8 mouse cellular contexts compared by ENCODE assay signal in genomic region chr9:99243190-99243894, GRCm38 (mm10). TPM values are rescaled to one million over a fixed set of nuclear protein-coding genes. Genes with fewer than 3 reads are reported as not detected.
DNase-seq lines count a peak whose midpoint lies in the region; ATAC-seq and TF ChIP-seq lines count a peak whose summit lies in the region.

Cep70 (plus strand) TSS chr9:99243367.

- H3K4me3 ChIP-seq in heart, embryonic 11.5 days (ENCODE audit: low read depth, low read length), result peak within 1 kb of the TSS; percentile 64
- peak within 1 kb of the TSS; percentile 88 for H3K4me3 ChIP-seq in kidney, embryonic 16.5 days (ENCODE audit: low read length)
- H3K4me3 ChIP-seq in liver, adult 2 months (ENCODE audit: insufficient read depth, low read depth, low read length), result peak within 1 kb of the TSS; percentile 67
- H3K4me3 ChIP-seq in myocyte, result peak within 1 kb of the TSS; percentile 78

- no peaks in the 10 kb centered on the region for H3K36me3 ChIP-seq in heart, embryonic 11.5 days (ENCODE audit: control insufficient read depth, insufficient read depth, low read length)
- no peaks in the 10 kb centered on the region for H3K36me3 ChIP-seq in kidney, embryonic 16.5 days (ENCODE audit: insufficient read depth, low read length)
- H3K36me3 ChIP-seq in liver, adult 2 months (ENCODE audit: control insufficient read depth, insufficient read depth, low read length), result no peaks in the 10 kb centered on the region
- no peaks in the 10 kb centered on the region for H3K36me3 ChIP-seq in myocyte (ENCODE audit: control insufficient read depth, insufficient read depth)
- no peaks in the 10 kb centered on the region for H3K36me3 ChIP-seq in splenic B cell, adult 2 months (ENCODE audit: control insufficient read depth, insufficient read depth, low read length, poor library complexity, severe bottlenecking)

- peak within 1 kb of the TSS; percentile 74 for H3K4me2 ChIP-seq in heart, embryonic 11.5 days
- peak within 1 kb of the TSS; percentile 66 for H3K4me2 ChIP-seq in kidney, embryonic 16.5 days (replicated peaks; ENCODE audit: low read depth, low read length)
- H3K4me2 ChIP-seq in myocyte (ENCODE audit: low read depth), result peak within 1 kb of the TSS; percentile 99

- no peaks in the 10 kb centered on the region for H3K9me3 ChIP-seq in heart, embryonic 11.5 days (replicated peaks; ENCODE audit: control insufficient read depth, low read length)
- no peaks in the 10 kb centered on the region for H3K9me3 ChIP-seq in kidney, embryonic 16.5 days (ENCODE audit: low read length)

- no peak for TF ChIP-seq CTCF in liver, adult 2 months (IDR thresholded peaks at IDR 0.05; ENCODE audit: low read depth, low read length)

- peak within 1 kb of the TSS; percentile 74 for H3K27ac ChIP-seq in heart, embryonic 11.5 days (ENCODE audit: low read depth, low read length)
- H3K27ac ChIP-seq in kidney, embryonic 16.5 days (ENCODE audit: low read length), result peak within 1 kb of the TSS; percentile 78
- H3K27ac ChIP-seq in liver, adult 2 months (replicated peaks; ENCODE audit: insufficient read depth, low read depth, low read length), result peak within 1 kb of the TSS; percentile 55

- under 1% methylated on average over 66 of the region's 66 CpGs for WGBS in heart, embryonic 11.5 days (ENCODE audit: insufficient replicate concordance)
- WGBS in kidney, embryonic 16.5 days, result under 1% methylated on average over 66 of the region's 66 CpGs
- under 1% methylated on average over 66 of the region's 66 CpGs for WGBS in liver, adult 2 months

- no peaks in the 10 kb centered on the region for H3K27me3 ChIP-seq in heart, embryonic 11.5 days (ENCODE audit: control insufficient read depth, insufficient read depth, low read length)
- no peaks in the 10 kb centered on the region for H3K27me3 ChIP-seq in kidney, embryonic 16.5 days (ENCODE audit: insufficient read depth, low read length)
- H3K27me3 ChIP-seq in liver, adult 2 months (ENCODE audit: control insufficient read depth, insufficient read depth, low read length), result no peaks in the 10 kb centered on the region
- H3K27me3 ChIP-seq in myocyte (ENCODE audit: control insufficient read depth, insufficient read depth, insufficient read length), result no peaks in the 10 kb centered on the region
- H3K27me3 ChIP-seq in splenic B cell, adult 2 months (ENCODE audit: control insufficient read depth, insufficient read depth, low read length, poor library complexity, severe bottlenecking), result no peaks in the 10 kb centered on the region

- TF ChIP-seq POLR2A in liver, adult 2 months (IDR thresholded peaks at IDR 0.05; ENCODE audit: extremely low read depth, insufficient read depth, low read length), result peak; percentile 28; the same call in 1 of the 2 replicates
- peak; percentile 93 for TF ChIP-seq POLR2A in myocyte (IDR thresholded peaks at IDR 0.05; ENCODE audit: insufficient read length, low read depth)

- peak within 1 kb of the TSS; percentile 56 for H3ac ChIP-seq in myocyte (ENCODE audit: control insufficient read depth, insufficient read length)

- no peaks in the 10 kb centered on the region; the same call in 1 of the 2 replicates for H3K79me2 ChIP-seq in liver, adult 2 months (ENCODE audit: control insufficient read depth, insufficient read depth, low read length)
- no peaks in the 10 kb centered on the region for H3K79me2 ChIP-seq in myocyte (ENCODE audit: control insufficient read depth, insufficient read depth)

- peak; percentile 96 for DNase-seq in B cell, adult 2 months
- peak; percentile 98 for DNase-seq in brain, adult 2 months (ENCODE audit: low read depth, low spot score)
- peak; percentile 81 for DNase-seq in liver, adult 2 months (ENCODE audit: extremely low read depth, low read depth, low spot score)
- DNase-seq in splenic B cell, adult 2 months (ENCODE audit: low read depth, low spot score), result peak; percentile 97

- H3K9ac ChIP-seq in heart, embryonic 11.5 days (ENCODE audit: low read depth, low read length), result peak within 1 kb of the TSS; percentile 82
- H3K9ac ChIP-seq in kidney, embryonic 16.5 days (replicated peaks; ENCODE audit: low read length), result peak within 1 kb of the TSS; percentile 81
- H3K9ac ChIP-seq in liver, adult 2 months (ENCODE audit: low read depth, low read length), result peak within 1 kb of the TSS; percentile 70

- peak; percentile 87 for ATAC-seq in erythroblast, adult 5-6 weeks (replicated peaks; ENCODE audit: low FRiP score, poor library complexity, severe bottlenecking)
- peak; percentile 97 for ATAC-seq in heart, embryonic 11.5 days (replicated peaks; ENCODE audit: insufficient number of reproducible peaks, low FRiP score, low TSS enrichment)
- ATAC-seq in kidney, embryonic 16.5 days (ENCODE audit: low FRiP score, low TSS enrichment), result peak; percentile 97

- H3K4me1 ChIP-seq in heart, embryonic 11.5 days (ENCODE audit: control insufficient read depth, insufficient read depth, low read length), result 0 out of 2 replicates have a peak, but pooled peaks cover 3% of the 10 kb centered on the region
- peaks cover 7% of the 10 kb centered on the region for H3K4me1 ChIP-seq in kidney, embryonic 16.5 days (ENCODE audit: insufficient read depth, low read length)
- peaks cover 2% of the 10 kb centered on the region; the same call in 1 of the 2 replicates for H3K4me1 ChIP-seq in liver, adult 2 months (ENCODE audit: control insufficient read depth, insufficient read depth, low read length)

TF ChIP-seq in myocyte, 11 proteins besides CTCF, POLR2A, EP300 and RAD21:
- TF ChIP-seq POLR2AphosphoS2 (IDR thresholded peaks at IDR 0.05; ENCODE audit: insufficient read length, low read depth) (peak; percentile 87), CEBPB (IDR thresholded peaks at IDR 0.05; ENCODE audit: insufficient read depth, poor library complexity, severe bottlenecking) (no peak), SRF (IDR thresholded peaks at IDR 0.05; ENCODE audit: control insufficient read depth, insufficient read length, low read depth) (peak; percentile 39), REST (IDR thresholded peaks at IDR 0.05; ENCODE audit: insufficient read depth, insufficient read length) (no peak), MYOG (IDR thresholded peaks at IDR 0.05; ENCODE audit: control insufficient read depth in 1 of 3, insufficient read depth in 1 of 3, insufficient read length in 2 of 3, low read depth in 2 of 3) (peak in 2 of 3 experiments; percentile 65 to 81), E2F4 (IDR thresholded peaks at IDR 0.05; ENCODE audit: insufficient read depth) (peak; percentile 6), TCF3 (IDR thresholded peaks at IDR 0.05; ENCODE audit: insufficient read length, low read depth) (no peak), MYOD1 (IDR thresholded peaks at IDR 0.05; ENCODE audit: control insufficient read depth in 1 of 3, insufficient read length in 2 of 3, low read depth in 2 of 3) (peak in 2 of 3 experiments; percentile 71 to 92), MAX (IDR thresholded peaks at IDR 0.05; ENCODE audit: low read depth) (no peak), USF1 (IDR thresholded peaks at IDR 0.05; ENCODE audit: low read depth) (no peak), TCF12 (IDR thresholded peaks at IDR 0.05; ENCODE audit: insufficient read depth, poor library complexity, severe bottlenecking) (no peak)

RNA-seq across cellular contexts. Expression of gene Cep70, which starts in this region (rescaled TPM):
- 36.4 and 37.3 TPM in 2 replicates for total RNA-seq in erythroblast, adult 5-6 weeks (2015; ENCODE audit: low replicate concordance)
- 27.1 and 57.4 TPM in 2 replicates for total RNA-seq in erythroblast, adult 5-6 weeks (2017; ENCODE audit: low replicate concordance)
- 26.1 and 27.5 TPM in 2 replicates for polyA plus RNA-seq in heart, embryonic 11.5 days (2014; fragmentation: Nextera tagmentation; extraction: Ambion mirVana)
- polyA plus RNA-seq in kidney, embryonic 16.5 days (2015; fragmentation: Nextera tagmentation; extraction: Ambion mirVana), result 25.5 and 32.2 TPM in 2 replicates
- total RNA-seq in liver, adult 2 months (2014; rRNA removed), result 6.1 and 9.4 TPM in 2 replicates
- 0.68 and 0.70 TPM in 2 replicates for polyA plus RNA-seq in liver, adult 2 months (2012; rRNA removed)
- 1.6 TPM for polyA plus RNA-seq in myocyte (2012; fragmentation: generic; extraction: Trizol)

Comparison
In these comparisons a context has a peak if more than half of its experiments do, and no peak if none do; other contexts are left out.
1. Peak in every context shown above with its lines: DNase-seq, ATAC-seq, H3K4me3 ChIP-seq and H3K27ac ChIP-seq.
2. RNA of gene Cep70 (polyA plus RNA-seq): 26.1 to 27.5 TPM in heart, embryonic 11.5 days and 25.5 to 32.2 TPM in kidney, embryonic 16.5 days; 1.6 TPM in myocyte (single experiment) and 0.68 to 0.70 TPM in liver, adult 2 months; every median in the first group is over 10 times any median in the second.